Mouse (Mus musculus): Measurements from ENCODE around the gene Rin2.

Gene Rin2

DNA sequence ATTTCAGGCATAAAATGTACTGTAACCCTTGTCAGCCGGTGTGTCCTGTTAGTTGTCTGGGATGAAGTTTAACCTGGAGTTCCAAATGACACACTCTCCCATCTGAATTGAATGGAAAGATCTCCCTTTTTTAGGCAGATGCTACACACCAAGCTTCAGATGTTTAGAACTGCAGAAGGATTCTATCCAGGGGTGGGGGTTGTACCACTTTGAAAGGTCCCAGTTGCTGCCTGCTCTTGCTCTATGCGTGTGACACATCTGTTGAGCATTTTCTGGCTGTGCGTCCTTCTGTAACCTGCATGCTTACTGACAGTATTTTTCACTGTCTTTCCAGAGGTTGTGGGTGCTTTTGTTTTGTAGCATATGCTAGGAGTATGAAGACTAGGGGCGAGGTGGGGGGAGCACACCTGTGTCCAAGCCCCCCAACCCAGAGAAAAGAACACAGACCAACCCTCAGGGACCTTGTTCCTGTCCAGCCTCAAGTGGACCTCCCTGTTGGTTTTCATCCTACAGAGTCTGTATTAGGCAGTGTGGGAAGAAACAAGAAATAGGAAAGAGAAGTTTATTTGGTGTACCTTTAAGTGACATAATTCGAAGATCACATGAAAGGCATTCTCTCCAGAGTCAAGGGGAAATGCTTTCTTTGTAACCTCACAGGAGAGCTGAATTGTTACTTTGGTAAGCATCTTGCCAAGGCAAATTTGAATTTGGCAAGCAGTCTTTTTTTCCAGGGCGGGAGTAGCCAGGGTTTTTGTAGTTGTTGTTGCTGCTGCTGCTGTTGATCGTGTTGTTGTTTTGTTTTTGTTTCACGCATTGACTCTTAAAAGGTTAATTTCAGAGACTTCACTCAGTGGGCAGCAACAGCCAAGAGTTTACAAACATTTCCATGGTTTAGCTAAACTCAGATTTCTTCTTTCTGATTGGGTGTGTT, 186.4 kb downstream of the Rin2 start:
- no peak for DNase-seq (ENCODE audit: low spot score in 2 of 2)

DNA sequence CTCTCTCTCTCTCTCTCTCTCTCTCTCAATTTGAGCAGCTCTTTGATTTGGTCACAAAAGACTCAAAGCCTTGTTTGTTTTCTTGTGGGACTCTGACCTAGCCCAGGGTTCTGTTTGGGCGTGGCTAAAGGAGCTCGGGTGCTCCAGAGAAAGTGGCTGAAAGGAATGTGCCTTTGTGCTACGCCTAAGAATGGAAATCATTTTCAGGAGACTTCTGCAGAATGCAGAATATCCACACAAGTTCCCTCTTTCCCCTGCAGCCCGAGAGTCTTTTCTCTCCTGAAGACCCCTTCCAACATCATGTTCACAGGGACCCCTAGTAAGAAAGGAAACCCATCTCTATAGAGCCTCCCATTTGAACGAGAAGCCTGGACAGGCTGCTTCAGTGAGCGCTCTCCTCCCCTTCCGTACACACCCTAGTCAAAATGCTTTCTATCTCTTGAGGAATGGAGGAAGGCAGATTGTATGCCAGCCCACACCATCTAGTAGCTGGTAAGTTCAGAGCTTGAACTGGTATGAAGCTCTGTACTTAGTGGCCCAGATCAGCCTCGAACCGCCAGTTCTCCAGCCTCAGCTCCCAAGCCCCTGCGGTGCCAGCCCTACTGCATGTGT, 187.3 kb downstream of the Rin2 start:
- no peak for DNase-seq (ENCODE audit: low spot score in 2 of 2)

DNA sequence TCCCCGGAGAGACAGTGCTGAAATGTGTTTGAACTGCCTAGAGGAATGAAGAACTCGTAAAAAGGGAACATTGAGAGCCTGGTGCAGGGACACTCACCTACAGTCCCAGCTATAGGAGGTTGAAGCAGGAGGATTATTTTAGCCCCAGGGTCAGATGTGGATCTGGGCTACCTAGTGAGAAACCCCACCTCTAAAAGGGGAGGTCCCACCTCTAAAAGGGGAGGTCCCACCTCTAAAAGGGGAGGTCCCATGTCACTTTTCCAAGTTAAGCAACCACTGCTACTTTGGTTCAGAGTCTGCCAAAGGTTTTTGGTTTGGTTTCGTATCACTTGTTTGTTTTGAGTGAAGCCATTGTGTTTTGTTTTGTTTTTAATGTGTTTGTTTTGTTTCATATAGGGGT, 190.3 kb downstream of the Rin2 start:
- DNase-seq (ENCODE audit: low spot score in 2 of 2), result no peak

DNA sequence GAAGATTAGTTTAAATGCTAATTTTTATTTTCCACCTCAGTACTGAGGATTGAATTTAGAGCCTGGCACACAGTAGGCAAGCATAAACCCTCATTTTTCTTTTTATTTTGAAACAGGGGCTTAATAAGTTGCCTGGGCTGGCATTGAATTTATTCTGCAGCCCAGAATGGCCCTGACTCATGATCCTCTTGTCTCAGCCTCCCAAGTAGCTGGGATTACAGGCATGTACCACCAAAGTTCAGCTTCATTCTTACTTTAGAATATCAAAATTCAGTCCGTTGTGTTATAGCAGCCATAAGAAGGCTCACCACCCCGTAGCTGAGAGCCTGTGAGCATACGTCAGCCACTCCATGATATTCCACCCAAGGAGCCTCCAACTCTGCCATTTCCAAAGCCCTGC, 191.2 kb downstream of the Rin2 start:
- no peak for DNase-seq (ENCODE audit: low spot score in 2 of 2)

DNA sequence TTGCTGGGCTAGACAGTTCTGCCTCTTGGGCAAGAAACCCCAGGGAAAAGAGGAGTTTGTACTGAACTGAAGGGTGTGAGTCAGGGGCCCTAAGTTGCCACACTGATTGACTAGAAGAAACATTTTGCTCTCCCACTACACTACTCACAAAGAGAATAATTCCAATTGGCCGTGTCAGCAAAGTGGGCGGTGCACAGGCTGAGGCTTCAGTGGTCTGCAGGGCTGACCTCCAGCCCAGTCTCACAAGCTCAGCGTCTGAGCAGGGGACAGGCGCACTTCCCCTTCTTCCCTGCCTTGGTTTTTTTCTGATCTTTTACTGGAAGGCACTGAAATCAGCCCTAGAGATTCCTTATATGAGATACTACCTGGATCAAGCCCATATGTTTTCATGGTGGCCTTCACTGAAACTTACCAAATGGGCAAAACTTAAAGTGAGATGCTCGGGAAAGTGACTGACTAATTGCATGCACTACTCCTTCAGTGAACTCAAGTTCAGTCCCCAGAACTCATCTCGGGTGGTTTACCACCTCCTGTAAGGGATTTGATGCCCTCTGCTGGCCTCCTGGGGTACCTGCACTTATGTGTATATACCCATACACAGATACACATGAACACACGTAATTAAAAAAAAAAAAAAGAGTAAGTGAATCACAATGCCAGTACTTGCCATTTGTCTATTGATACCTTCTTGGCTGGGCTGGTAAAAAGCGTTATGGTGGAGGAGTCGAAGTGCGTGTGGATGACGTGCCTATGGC, 191.9 kb downstream of the Rin2 start:
- no peak for DNase-seq (ENCODE audit: low spot score in 2 of 2)

DNA sequence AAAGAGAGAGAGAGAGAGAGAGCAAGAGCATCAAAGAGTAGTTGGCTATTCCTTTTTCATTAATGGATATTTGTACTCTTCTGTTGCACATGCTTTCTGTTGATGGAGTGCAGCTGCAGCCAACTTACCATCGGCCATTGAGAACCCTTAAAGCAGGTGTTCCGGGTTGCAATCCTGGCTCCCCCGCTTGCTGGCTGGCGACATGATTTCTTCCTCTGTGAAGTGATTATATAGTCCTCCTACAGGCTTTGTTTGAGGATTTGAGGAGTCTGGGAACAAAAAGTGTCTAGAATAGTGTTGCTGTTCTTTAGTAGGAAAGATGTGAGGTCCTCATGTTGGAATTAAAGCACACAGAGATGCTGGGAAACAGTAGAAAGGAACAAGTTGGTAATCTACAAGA, 196.3 kb downstream of the Rin2 start:
- DNase-seq (ENCODE audit: low spot score in 2 of 2), result no peak

DNA sequence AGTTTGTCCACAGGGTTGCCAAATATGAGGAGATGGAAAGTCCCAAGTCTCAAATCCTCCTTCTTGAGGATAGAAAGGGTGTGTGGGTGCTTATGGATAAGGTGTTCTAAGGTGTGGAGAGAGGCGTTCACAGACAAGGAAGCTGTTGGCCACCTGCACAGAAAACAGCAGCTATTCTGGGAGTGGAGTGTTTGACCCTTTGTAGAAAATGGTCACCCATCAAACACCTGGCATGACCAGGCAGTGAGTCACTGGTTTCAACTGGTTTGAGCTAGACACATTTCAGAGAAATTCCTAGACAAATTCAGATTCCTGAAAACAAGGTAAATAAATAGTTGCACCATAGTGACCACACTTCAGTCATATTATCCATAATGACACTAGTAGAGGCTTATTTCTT, 197.1 kb downstream of the Rin2 start:
- no peak for DNase-seq (ENCODE audit: low spot score in 2 of 2)

DNA sequence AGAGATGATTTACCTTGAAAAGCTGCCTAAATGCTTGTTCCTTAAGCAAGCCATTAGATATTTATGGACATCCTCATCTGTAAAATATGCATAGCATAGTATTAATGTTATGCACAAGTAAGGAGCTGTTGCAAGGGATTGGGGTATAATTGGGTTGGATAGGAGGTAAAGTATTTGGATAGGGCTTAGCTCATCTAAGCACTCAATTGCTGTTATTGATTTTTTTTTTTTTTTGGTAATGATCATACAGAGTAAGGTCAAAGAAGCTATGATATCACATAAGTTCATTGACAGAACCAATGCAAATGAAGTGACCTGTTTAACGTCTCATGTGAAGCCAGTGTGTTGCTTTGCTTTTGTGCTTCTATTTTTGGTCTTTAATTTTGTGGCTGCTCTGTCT, 198.9 kb downstream of the Rin2 start:
- DNase-seq (ENCODE audit: low spot score in 2 of 2), result no peak

DNA sequence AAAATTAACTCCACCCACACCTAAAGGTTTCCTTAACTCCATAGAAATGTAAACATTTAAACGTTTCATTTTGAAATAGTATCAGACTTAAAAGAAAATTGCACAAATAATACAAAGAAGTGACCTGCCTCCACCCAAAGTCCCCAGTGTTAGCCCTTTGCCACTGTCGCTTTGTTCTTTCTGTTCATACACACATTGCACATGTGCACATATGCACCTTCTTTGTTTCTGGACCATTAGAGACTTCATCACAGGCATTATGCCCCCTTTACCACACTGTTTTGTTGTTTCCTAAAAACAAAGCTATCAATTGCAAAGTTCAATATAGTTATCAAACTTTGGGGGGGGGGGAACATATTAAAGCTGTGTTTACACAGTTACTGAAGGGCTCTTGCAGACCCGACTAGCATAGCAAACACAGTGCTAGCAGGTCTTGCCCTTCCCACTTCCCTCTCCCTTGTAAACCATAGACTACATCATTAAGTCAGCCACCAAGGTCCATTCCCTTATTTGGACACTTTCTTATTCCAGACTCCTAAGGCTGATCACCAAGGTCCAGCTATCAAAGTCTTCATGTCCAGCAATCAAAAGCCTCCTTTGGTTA, 200.0 kb downstream of the Rin2 start:
- DNase-seq (ENCODE audit: low spot score in 2 of 2), result no peak

DNA sequence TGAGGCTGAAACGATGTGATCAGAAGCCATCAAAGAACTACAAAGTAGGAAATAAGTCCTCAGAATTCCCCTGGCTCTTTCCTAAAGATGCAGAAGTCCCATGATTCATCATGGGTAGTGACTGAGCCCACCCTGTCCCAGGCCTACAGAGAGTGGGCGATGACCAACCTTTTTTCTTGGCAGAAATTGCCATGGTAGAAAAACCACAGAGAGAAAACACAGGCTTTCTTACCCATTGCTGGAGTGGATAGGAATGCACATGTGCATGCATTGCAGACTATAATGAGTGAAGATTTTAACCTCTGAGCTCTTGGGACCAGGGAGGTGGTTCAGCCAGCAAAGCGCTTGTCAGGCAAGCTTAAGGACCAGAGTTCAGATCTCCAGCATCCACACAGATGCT, 202.2 kb downstream of the Rin2 start:
- DNase-seq (ENCODE audit: low spot score in 2 of 2), result no peak

DNA sequence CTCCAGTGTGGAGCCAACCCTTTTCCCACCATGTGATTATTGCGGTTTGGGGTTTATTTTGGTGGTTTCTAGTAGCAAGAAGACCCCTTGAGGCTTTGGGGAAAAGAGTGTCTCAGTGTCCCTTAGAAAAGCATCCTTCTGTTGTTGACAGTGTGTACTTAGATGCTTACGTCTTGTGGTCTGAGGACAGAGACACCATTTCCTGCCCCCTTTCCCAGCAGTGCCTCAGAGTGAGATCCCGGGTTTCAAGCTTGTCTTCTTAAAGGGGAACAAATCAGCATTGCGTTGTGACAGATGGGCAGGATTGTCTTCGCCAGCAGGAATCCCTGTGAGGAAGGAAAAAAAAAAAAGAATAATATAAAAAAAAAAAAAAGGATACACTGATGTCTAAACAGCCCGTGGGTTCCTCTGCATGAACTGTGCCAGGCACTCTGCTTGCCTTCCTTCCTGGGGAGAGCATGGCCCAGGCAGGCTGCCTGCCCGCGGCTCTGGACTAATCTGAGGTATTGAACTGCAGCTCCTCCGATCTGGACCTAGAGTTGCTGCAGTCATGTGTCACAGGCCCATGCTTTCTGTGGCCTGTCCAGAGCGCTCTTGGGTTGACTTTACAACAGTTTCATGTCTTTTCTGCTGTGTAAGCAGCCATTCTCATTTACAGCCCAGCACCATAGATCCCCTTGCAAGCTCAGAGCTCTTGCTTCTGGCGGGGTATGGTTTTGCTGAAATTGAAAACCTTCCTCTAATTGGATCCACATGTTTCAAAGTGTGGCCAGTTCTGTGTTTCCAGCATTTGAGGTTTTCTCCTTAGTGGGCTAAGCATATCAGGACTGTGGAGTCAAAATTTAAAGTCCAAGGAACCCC, 206.1 kb downstream of the Rin2 start:
- no peak for DNase-seq (ENCODE audit: low spot score in 2 of 2)

DNA sequence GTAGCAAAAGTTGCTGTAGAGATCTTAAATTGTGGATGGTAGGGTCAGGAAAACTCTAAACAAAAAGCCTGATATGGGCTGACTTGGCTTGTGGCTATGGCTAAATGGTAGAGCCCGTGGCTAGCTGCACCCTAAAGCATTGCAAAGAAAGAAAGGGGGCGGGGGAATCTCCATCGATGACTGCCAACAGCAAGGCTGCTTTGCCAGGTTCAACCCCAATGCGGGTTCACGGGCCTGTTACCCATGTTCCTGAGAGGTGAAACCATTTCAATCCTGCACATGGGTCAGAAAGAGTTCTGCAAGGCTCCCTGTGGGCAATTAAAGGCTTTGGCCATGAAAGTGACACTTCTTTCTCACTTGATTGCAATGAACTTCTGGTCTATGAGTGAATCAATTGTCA, 206.9 kb downstream of the Rin2 start:
- DNase-seq (ENCODE audit: low spot score in 2 of 2), result no peak

DNA sequence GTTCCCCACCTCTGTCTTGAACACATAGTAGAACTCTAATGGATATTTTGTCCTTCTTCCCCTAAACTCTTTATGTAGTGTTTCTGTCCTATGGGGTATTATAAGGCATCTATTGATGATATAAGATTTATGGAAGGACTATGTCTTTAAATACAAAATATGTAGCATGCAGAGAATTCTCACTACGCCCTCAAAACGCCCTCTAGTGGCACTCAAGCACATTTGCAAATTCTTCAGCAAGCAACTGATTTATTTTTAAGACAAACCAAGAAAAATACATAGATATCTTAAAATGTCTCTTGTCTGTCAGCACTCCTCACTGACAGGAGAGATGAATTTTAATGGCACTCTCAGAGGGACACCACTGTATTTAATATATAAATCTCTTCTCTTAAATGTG, 207.4 kb downstream of the Rin2 start:
- no peak for DNase-seq (ENCODE audit: low spot score in 2 of 2)

DNA sequence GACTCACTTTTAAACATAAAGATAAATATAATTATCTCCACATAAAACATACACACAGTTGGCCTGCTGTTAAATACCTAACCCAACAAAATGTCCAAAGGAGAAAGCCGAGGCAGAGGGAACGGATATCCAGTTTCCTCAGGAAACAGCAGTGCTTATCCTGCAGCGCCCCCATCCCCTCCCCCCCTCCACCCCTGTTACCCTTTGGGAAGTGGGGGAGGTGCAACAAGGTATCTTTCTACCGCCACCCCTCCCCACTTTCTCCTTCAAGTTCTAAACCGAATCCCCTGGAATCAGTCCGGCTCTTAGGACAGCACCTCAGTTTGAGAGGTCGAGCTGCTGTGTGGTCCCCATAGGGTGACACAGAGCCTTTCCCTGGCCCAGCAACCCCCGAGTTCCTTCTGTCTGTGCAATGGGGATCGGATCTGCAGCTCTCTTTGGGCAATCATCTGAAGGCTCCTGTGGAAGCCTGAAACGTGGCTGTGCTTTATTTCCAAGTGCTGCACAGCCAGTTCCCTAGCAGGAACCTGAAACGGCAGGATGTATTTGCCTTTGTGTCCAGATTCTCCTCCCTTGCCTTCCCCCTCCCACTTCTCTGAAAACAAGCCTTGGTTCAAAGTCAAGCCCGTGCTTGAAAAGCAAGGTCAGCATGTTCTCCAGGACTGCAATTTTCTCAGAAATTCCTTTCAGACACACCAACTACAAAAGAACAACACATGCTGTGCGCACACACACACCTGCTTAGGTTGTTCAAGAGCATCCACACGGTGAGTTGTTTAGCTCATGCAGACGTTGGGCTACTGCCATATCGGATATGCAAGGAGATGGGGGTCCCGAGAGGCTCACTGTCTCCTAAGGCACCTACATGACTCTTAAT, 209.3 kb downstream of the Rin2 start:
- no peak for DNase-seq (ENCODE audit: low spot score in 2 of 2)

DNA sequence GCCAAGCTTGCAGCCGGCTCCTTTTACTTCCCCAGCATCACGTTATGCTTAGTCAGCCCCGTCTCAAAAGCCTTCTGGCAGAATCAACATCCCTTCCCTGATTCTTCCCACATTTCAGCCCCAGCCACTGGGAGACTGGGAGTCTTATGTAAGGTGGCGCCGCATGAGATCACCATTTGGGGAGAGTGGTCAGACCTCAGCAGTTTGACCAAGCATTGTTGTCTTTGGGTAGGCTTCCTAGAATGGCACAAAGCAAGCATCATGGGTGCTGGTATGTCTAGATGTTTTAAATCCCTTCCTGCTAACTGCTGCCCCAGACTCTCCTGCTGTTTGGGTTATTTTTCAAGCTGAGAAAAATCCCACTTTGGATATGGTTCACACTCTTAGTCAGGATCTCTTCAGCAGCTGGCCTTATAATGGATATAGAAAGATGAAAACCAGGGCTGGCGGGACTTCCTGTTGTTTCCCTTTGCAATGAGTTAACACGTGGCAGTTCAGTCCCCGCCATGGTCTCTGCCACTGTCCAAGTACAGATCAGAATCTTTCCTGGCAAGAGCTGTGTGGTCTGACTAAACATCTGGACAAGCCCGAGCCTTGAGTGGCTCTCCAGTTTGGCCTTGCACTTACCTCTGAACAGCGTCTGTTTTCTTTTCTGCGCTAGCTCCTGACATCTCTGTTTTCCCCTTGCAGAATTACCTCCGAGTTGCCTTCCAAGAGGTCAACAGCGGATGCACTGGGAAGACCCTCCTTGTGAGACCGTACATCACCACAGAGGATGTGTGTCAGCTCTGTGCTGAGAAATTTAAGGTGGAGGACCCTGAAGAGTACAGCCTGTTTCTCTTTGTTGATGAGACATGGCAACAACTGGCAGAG, 210.1 kb downstream of the Rin2 start:
- peak in 1 of 2 experiments; percentile 64 for DNase-seq (ENCODE audit: low spot score in 2 of 2)

DNA sequence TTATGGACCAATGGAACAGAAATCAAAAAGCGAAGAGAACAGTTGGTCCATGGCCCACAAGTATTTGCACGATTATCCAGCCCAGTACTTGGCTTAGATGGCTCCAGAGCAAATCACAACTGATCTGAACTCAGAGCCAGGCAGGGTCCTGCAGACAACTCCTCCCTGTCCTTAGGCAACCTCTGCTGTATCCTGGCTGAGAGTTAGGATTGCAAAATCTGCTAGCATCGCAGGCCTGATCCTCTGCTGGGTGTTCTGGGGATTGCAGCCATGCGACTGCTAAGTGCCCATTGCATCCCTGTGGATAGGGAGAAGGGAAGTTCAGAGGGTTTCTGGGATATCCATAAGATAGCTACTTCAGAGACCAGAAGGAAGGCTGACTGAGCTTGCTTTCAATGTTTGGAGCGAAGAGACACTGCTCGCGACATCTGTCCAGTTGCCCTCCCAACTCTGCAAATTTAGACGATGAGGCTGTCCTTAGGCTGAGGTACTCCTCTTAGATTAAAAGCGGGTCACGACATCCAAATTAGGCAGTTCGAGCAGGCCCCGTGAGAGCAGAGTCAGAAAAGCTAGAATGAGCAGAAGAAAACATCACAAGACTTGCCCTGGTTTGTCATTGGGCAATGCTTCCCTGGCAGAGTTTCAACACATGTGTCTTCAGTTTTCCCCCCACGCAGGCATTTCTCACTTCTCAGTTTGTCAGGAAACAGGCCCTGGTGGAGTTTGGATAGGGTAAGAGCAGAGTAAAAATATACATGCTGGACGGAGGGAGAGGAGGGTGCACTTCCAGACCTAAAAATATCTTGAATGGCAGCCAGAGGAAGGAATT, 213.1 kb downstream of the Rin2 start:
- peak; percentile 67 to 82 for DNase-seq (ENCODE audit: low spot score in 2 of 2)

DNA sequence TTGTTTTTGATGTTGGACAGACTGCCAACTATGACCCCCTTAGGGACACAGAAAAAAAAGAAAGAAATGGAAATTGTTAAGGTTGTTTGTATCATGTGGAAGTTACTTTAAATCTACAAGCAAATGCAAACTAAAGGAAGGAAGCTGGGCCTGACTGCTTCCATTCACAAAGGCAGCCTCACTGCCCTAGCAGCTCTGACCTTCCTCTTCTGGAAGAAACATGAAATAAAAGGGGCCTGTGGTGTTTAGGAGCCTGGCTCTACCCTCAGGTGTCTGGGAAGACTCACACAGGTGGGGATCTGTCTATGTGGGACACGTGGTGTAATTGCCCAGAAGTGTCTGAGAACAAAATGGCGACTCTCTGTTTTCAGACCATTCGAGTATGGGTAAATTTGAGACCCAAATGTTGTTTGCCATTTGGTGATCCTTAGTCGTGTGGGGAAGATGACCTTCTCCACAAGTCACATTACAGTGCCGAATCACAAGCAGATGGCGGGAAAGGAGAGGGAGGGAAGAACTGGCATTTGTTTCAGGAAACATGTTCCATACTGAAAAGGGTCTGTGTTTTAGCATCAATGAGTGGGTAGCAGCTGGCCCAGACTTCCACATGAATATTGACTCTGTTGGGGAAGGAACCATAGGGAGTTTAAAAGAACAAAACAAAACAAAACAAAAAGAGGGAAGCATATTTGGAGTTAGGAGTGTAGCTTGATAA, 213.9 kb downstream of the Rin2 start:
- DNase-seq (ENCODE audit: low spot score in 2 of 2), result no peak

DNA sequence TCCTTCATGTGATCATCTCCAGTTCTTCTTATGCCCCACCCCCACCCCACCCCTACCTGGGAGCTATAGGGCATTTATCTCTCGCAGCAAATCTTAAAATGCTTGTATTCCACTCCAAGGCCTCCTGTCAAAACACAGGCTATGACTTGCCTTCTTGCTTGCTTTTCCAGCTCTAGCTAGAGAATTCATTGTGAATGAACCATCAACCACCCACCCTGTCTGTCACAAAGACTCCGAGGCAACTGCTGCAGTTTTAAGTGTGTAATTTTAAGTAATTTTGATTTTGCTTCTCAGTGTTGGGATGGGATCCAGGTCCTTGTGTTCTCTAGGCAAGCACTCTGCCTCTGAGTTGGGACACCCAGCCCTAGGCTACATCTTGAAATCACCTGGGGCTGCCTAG, 215.6 kb downstream of the Rin2 start:
- no peak for DNase-seq (ENCODE audit: low spot score in 2 of 2)

All from left cerebral cortex, adult 9 months (tissue).